Mouse (Mus musculus) spleen, adult 12 weeks (tissue): ENCODE measurements around the gene Kctd20.
A peak's percentile ranks its signal among the peaks of the same experiment; 100 is the strongest.
"Not testable (repeated sequence)": the region's sequence is repeated elsewhere in the genome, so short reads cannot be mapped to it uniquely, and the experiment has no call there.

Experiments
- DNase-seq: peaks from one replicate; pipeline ENCODE4 v3.0.0; 2022; ENCODE audit warnings: low spot score

Gene Kctd20

DNA sequence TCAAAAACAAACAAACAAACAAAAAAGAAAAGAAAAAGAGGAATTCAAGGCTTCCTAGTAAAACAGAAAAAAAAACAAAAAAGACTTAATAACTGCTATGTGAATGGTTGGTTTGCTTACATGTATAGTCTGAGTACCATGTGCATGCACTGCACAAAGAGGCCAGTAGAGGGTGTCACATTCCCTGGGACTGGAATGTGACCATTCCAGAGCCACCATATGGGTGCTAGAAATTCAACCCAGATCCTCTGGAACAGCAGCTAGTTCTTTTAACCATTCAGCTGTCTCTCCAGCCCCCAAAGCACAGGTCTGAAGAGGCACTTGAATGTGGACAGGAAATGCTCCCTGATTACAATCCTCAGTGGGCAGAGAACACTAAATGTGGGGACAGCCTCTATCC, 35.1 kb downstream of the Kctd20 start:
- no peak for DNase-seq

DNA sequence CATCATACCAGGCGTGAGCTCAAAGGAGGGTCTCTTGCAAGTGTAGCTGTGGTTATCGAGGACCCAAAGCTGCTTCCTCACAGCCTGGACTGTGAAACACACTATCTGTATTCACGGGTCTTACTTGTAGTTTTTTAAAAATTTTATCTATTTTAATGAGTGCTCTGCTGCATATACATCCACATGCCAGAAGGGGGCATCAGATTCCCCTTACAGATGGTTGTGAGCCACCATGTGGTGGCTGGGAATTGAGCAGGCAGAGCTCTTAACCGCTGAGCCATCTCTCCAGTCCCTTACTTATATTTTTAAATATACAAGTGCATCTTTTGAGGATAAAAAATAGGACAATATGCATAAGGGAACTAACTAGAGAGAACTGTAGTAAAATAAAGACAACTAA, 36.0 kb downstream of the Kctd20 start:
- DNase-seq, result peak; percentile 36

DNA sequence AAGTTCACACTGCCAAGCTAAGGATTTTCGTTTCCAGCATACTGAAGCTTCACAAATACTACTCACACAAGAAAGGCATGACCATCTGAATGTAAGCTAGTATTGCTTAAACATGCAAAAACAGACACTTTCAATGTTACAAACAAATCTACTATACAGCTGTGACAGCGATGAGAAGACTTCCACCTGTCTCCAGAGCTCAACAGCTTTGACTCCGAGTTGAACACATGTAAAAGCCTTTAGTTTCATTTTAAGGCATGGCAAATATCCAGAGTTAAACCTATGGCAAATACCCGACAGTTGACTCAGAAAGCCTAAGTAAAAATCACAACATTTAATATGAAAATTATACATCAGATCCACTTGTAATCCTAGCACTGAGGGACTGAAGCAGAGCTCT, 36.5 kb downstream of the Kctd20 start:
- no peak for DNase-seq

- no peak for DNase-seq
Measured at GRCm38 (mm10) chr17:28988996-28989395, 37.2 kb downstream of the Kctd20 start.

GRCm38 (mm10) chr17:28990060-28990459, 38.3 kb downstream of the Kctd20 start:
- DNase-seq, result no peak

GRCm38 (mm10) chr17:28991286-28991685, 39.5 kb downstream of the Kctd20 start:
- DNase-seq, result no peak

DNA sequence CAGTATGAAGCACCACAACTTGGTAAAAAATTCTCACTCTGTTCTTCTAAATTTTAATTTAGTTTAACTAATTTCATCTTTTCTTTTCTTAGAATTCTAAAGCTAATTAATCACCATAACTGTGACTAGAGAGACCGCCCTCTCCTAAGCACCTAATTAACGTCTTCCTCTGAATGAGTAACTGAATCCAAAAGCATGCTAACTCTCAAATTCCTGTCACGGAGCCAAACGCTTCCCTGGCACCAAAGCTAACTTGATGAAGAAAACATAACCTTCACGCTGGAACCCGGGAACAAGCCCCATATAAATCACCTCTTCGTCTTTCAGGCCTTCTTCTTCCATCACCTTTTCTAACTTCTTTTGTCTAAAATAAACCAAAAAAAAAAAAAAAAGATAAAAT, 40.4 kb downstream of the Kctd20 start:
- DNase-seq, result no peak

DNA sequence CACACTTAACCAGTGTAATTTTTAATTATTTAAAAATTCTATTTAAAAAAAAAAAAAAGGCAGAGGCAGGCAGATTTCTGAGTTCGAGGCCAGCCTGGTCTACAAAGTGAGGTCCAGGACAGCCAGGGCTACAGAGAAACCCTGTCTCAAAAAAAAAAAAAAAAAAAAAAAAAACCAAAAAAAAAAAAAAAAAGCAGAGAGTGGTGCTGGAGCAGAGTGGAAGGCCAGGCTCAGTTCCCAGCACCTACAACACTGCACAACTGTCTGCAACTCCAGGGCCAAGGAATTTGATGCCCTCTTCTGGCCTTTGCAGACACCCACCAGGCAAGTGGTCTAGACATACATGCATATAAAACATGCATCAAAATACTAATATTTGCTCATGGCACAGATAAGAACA, 41.3 kb downstream of the Kctd20 start:
- DNase-seq, result not testable (repeated sequence)

GRCm38 (mm10) chr17:28994615-28995014, 42.9 kb downstream of the Kctd20 start:
- no peak for DNase-seq

DNA sequence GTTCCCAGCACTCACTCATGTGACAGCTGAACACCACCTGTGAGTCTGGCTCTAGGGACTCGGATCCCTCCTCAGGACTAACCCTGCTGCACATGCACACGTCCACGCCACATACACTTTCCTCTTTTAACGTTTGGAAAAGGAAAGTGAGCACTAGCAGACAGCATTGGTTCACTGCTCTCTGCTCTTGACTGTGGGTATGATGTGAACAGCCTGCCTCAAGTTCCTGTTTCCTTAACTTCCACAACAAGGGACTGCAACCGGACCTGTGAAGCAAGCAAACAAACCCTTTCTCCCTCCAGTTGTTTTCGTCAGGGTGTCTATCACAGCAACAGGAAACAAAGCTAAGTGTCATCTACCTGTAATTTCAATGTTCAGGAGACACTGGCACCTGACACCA, 48.7 kb downstream of the Kctd20 start:
- no peak for DNase-seq

DNA sequence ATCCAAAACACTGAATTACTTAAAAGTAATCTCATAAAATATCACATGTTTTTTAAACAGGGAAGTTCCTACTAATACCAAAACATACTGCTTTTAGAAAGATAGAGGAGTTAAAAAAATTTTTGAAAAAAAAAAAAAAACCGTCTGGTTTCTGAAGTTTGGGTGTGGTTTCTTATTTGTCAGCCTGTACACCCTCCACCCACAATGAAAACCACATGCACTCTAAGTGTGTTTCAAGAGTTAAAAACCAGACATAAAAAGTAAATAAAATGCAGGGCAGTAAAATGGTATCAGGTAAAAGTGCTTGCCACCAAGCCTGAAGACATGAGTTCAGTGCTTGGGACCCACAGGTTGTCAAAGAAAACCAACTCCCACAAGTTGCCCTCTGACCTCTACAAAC, 52.0 kb downstream of the Kctd20 start:
- no peak for DNase-seq

- no peak for DNase-seq
Measured at GRCm38 (mm10) chr17:29005002-29005401, 53.3 kb downstream of the Kctd20 start.

DNA sequence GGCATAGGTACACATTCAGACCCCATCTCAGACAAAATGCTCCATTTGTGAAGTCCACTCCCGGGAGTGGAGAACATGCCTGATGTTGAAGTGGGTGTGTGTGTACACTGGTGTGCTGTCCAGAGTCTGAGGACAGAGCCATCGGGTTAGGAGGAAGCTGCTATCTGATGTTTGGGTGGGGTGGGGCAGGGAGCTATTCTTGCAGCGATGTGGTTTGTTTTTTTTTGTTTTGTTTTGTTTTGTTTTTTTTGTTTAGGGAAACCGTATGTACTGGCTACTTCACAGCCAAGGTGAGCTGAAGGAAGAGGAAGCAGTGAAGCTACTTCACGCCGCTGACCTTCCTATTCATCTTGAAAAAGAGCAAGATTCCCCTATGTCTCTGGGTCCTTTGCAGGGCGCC, 55.1 kb downstream of the Kctd20 start:
- DNase-seq, result no peak

- DNase-seq, result no peak
Measured at GRCm38 (mm10) chr17:29007243-29007640, 55.5 kb downstream of the Kctd20 start.

GRCm38 (mm10) chr17:29007641-29008325, 56.0 kb downstream of the Kctd20 start, which contains the start of gene Stk38:
Gene Stk38 (minus strand): TSS chr17:29007995.
- DNase-seq, result peak; percentile 94

- no peak for DNase-seq
Measured at GRCm38 (mm10) chr17:29008326-29008650, 56.5 kb downstream of the Kctd20 start.

GRCm38 (mm10) chr17:29009181-29009580, 57.4 kb downstream of the Kctd20 start:
- no peak for DNase-seq

- DNase-seq, result no peak
Measured at GRCm38 (mm10) chr17:29014235-29014634, 62.5 kb downstream of the Kctd20 start.

GRCm38 (mm10) chr17:29015638-29016037, 63.9 kb downstream of the Kctd20 start:
- peak; percentile 50 for DNase-seq

GRCm38 (mm10) chr17:29016705-29017104, 65.0 kb downstream of the Kctd20 start:
- no peak for DNase-seq

GRCm38 (mm10) chr17:29018292-29018984, 66.7 kb downstream of the Kctd20 start:
- no peak for DNase-seq
